Comparison of ENCODE assay signal across 17 mouse cellular contexts in the genomic region with DNA sequence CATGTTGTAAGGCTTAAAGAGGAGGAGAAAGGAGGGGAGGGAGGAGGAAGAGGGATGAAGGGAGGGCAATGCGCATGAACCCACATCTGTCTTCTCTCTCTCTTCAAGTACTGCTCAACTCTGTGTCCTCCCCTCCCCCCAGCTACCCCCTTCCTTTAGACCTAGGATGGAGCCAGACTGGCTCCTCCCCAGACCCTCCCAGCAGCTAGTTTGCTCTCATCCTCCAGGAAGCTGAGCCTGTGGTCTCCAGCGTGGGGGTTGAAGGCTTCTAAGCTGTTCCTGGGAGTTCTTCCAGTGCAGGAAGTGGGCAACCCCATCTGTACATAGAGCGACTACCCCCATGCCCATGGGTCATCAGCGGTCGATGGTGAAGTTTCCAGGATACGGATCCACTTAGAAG. TPM values are rescaled to one million over a fixed set of nuclear protein-coding genes. Genes with fewer than 3 reads are reported as not detected.
DNase-seq lines count a peak whose midpoint lies in the region; ATAC-seq and TF ChIP-seq lines count a peak whose summit lies in the region.
"Had no signal": no experiment of that assay in that cellular context is flagged by ENCODE, and none has a peak within 500 bp of the region (broad histone marks: within the 10 kb centered on the region; RNA-seq: fewer than 3 reads in every experiment).

No protein-coding gene starts in this region.

- H3K4me2 ChIP-seq in heart, embryonic 13.5 days: no peak overlapping the region
- no peak overlapping the region for H3K4me2 ChIP-seq in liver, postnatal 0 days (ENCODE audit: low read depth, low read length)
- no peak overlapping the region for H3K4me2 ChIP-seq in embryonic facial prominence, embryonic 15.5 days (replicated peaks)
- H3K4me2 ChIP-seq: heart, embryonic 11.5 days; hindbrain, embryonic 12.5 days; liver, embryonic 13.5 days had no signal

- no peaks in the 10 kb centered on the region for H3K27me3 ChIP-seq in heart, embryonic 13.5 days (replicated peaks)
- H3K27me3 ChIP-seq in liver, postnatal 0 days (ENCODE audit: insufficient read depth, low read length): no peaks in the 10 kb centered on the region
- H3K27me3 ChIP-seq in embryonic facial prominence, embryonic 15.5 days: no peaks in the 10 kb centered on the region
- H3K27me3 ChIP-seq: hindbrain, embryonic 12.5 days; liver, embryonic 13.5 days had no signal

- no peak for TF ChIP-seq CTCF in liver, postnatal 0 days (IDR thresholded peaks at IDR 0.05; ENCODE audit: low read depth)

- 46% methylated on average over 6 of the region's 6 CpGs for WGBS in heart, embryonic 13.5 days
- WGBS in liver, postnatal 0 days (ENCODE audit: insufficient replicate concordance): 49% methylated on average over 6 of the region's 6 CpGs
- 36% methylated on average over 6 of the region's 6 CpGs for WGBS in embryonic facial prominence, embryonic 15.5 days

- DNase-seq in heart, postnatal 14 days: no peak
- peak; percentile 29 for DNase-seq in liver
- no peak for DNase-seq in liver, postnatal 0 days
- DNase-seq in embryo, embryonic 10 days (ENCODE audit: low spot score): peak; percentile 48
- no peak for DNase-seq in gastrocnemius, adult 8-10 months (ENCODE audit: low spot score in 2 of 2)
- no peak for DNase-seq in thymus, postnatal 14 days
- DNase-seq: cerebellum, adult 2 months; liver, embryonic 13.5 days; right cerebral cortex, adult 18-20 months; thymus, adult 18-20 months had no signal

- H3K4me1 ChIP-seq in heart, embryonic 13.5 days: peaks cover 44% of the 10 kb centered on the region
- no peaks in the 10 kb centered on the region for H3K4me1 ChIP-seq in liver, postnatal 0 days (ENCODE audit: insufficient read depth)
- H3K4me1 ChIP-seq in embryonic facial prominence, embryonic 15.5 days: peaks cover 34% of the 10 kb centered on the region

- intact Hi-C loops in heart, postnatal 14 days (cut with DNase I): no loop called here

- no peaks in the 10 kb centered on the region for H3K36me3 ChIP-seq in heart, embryonic 13.5 days
- H3K36me3 ChIP-seq in liver, postnatal 0 days (replicated peaks; ENCODE audit: insufficient read depth, low read length): no peaks in the 10 kb centered on the region
- H3K36me3 ChIP-seq in embryonic facial prominence, embryonic 15.5 days: no peaks in the 10 kb centered on the region
- H3K36me3 ChIP-seq: hindbrain, embryonic 12.5 days; liver, embryonic 13.5 days had no signal

- no peaks in the 10 kb centered on the region for H3K9me3 ChIP-seq in heart, embryonic 13.5 days
- no peaks in the 10 kb centered on the region for H3K9me3 ChIP-seq in liver, postnatal 0 days (ENCODE audit: low read length)
- no peaks in the 10 kb centered on the region for H3K9me3 ChIP-seq in embryonic facial prominence, embryonic 15.5 days (replicated peaks)
- H3K9me3 ChIP-seq: hindbrain, embryonic 12.5 days; liver, embryonic 13.5 days had no signal

- no peak for TF ChIP-seq EP300 in liver, postnatal 0 days (IDR thresholded peaks at IDR 0.05; ENCODE audit: low read depth)

- no peak overlapping the region for H3K4me3 ChIP-seq in heart, embryonic 13.5 days
- no peak overlapping the region for H3K4me3 ChIP-seq in liver, postnatal 0 days (ENCODE audit: low read depth, low read length)
- H3K4me3 ChIP-seq in embryonic facial prominence, embryonic 15.5 days (replicated peaks): no peak overlapping the region
- H3K4me3 ChIP-seq: hindbrain, embryonic 12.5 days; liver, embryonic 13.5 days; myocyte had no signal

- no peak overlapping the region for H3K9ac ChIP-seq in heart, embryonic 13.5 days
- no peak overlapping the region for H3K9ac ChIP-seq in liver, postnatal 0 days (replicated peaks)
- H3K9ac ChIP-seq in embryonic facial prominence, embryonic 15.5 days: no peak overlapping the region
- H3K9ac ChIP-seq: hindbrain, embryonic 12.5 days; liver, embryonic 13.5 days had no signal

- H3K27ac ChIP-seq in heart, embryonic 13.5 days (replicated peaks): 0 out of 2 replicates have a peak overlapping the region, but pooled peaks have one; percentile 9
- no peak overlapping the region for H3K27ac ChIP-seq in liver, postnatal 0 days (ENCODE audit: low read depth)
- H3K27ac ChIP-seq in embryonic facial prominence, embryonic 15.5 days (replicated peaks): peak overlapping the region; percentile 52
- H3K27ac ChIP-seq: hindbrain, embryonic 12.5 days; liver, embryonic 13.5 days had no signal

- ATAC-seq in heart, embryonic 13.5 days (ENCODE audit: extremely low read depth, insufficient number of reproducible peaks, low FRiP score, low TSS enrichment): no peak
- no peak for ATAC-seq in liver, postnatal 0 days
- 0 out of 2 replicates have a peak, but pooled peaks have one; percentile 59 for ATAC-seq in embryonic facial prominence, embryonic 15.5 days (ENCODE audit: insufficient number of reproducible peaks, low FRiP score, low TSS enrichment, low read depth)
- ATAC-seq: forebrain, embryonic 14.5 days had no signal

RNA-seq across cellular contexts. Expression of gene Sdk2, which starts 38.8 kb away (rescaled TPM):
- polyA plus RNA-seq in heart, embryonic 13.5 days (2015; fragmentation: Nextera tagmentation; extraction: Ambion mirVana): 1.9 and 2.5 TPM in 2 replicates
- total RNA-seq in heart, postnatal 14 days (2021): 1 to 10 TPM; 2.0 to 2.2 TPM
- polyA plus RNA-seq in liver, postnatal 0 days (2015; fragmentation: Nextera tagmentation; extraction: Ambion mirVana): 0.12 and 0.15 TPM in 2 replicates
- 4.8 and 5.1 TPM in 2 replicates for polyA plus RNA-seq in embryonic facial prominence, embryonic 15.5 days (2015; fragmentation: Nextera tagmentation; extraction: Ambion mirVana)
- total RNA-seq in gastrocnemius, adult 8-10 months (2022): under 1 TPM; 0.19 to 0.58 (median 0.48) TPM
- total RNA-seq: megakaryocyte-erythroid progenitor cell, adult 5-6 weeks had no signal

Comparison
In these comparisons a context has a peak if more than half of its experiments do, and no peak if none do; other contexts are left out.
1. DNase-seq: peak in liver (single experiment) and embryo, embryonic 10 days (single experiment); none in heart, postnatal 14 days (0 of 2), liver, postnatal 0 days (single experiment), gastrocnemius, adult 8-10 months (0 of 2) and thymus, postnatal 14 days (single experiment).